Mouse (Mus musculus) kidney, postnatal 0 days (tissue): Measurements from ENCODE around the gene Aco2. TPM values are rescaled to one million over a fixed set of nuclear protein-coding genes. Genes with fewer than 3 reads are reported as not detected.

ENCODE experiments used
- ATAC-seq: fragments of 200-750 bp; cut with Nextera tagmentation; replicated peaks from 2 replicates; pipeline ENCODE4 v1.8.0; 2017; ENCODE audit warnings: low read depth, moderate number of reproducible peaks, moderate TSS enrichment, moderate library complexity; ENCODE audit not compliant: low FRiP score
- DNase-seq: peaks from one replicate; pipeline ENCODE4 v3.0.0-alpha.2; 2016; ENCODE audit warnings: low spot score
- H3K27ac ChIP-seq: fragments of 300-500 bp; sonication (generic); 2 replicates; pipeline ENCODE4 v1.5.1; 2014; ENCODE audit warnings: mild to moderate bottlenecking
- H3K27me3 ChIP-seq: fragments of 300-500 bp; sonication (generic); 2 replicates; pipeline ENCODE4 v1.6.1; 2014; ENCODE audit warnings: low read length, mixed read lengths; ENCODE audit not compliant: insufficient read depth
- H3K36me3 ChIP-seq: fragments of 300-500 bp; sonication (generic); 2 replicates; pipeline ENCODE4 v1.6.1; 2014; ENCODE audit warnings: low read length, mixed read lengths; ENCODE audit not compliant: insufficient read depth
- H3K4me1 ChIP-seq: fragments of 300-500 bp; sonication (generic); replicated peaks from 2 replicates; pipeline ENCODE4 v1.6.1; 2014; ENCODE audit warnings: antibody characterized with exemption, low read length, mixed read lengths; ENCODE audit not compliant: insufficient read depth
- H3K4me2 ChIP-seq: fragments of 300-500 bp; sonication (generic); 2 replicates; pipeline ENCODE4 v1.6.1; 2014; ENCODE audit warnings: mild to moderate bottlenecking, low read length, moderate library complexity, mixed read lengths
- H3K4me3 ChIP-seq: fragments of 300-500 bp; sonication (generic); replicated peaks from 2 replicates; pipeline ENCODE4 v1.5.1; 2014; ENCODE audit warnings: low read depth, low read length
- H3K9ac ChIP-seq: fragments of 300-500 bp; sonication (generic); 2 replicates; pipeline ENCODE4 v1.6.1; 2014; ENCODE audit warnings: low read depth, low read length
- H3K9me3 ChIP-seq: fragments of 300-500 bp; sonication (generic); replicated peaks from 2 replicates; pipeline ENCODE4 v1.6.1; 2016; ENCODE audit warnings: low read length, inconsistent platforms, mixed read lengths
- CTCF ChIP-seq: IDR thresholded peaks from 2 replicates; pipeline ENCODE4 v1.5.1; 2016; ENCODE audit warnings: antibody characterized with exemption, low read depth, mild to moderate bottlenecking, moderate library complexity
- WGBS: fragments of 180-500 bp; shearing (Covaris S2); extraction: QIAGEN DNeasy Blood & Tissue Kit; methylation state at CpG from one replicate; pipeline ENCODE4 v1.1.7; 2014; 5-methylcytosine and 5-hydroxymethylcytosine counted together
- polyA plus RNA-seq: library from polyadenylated mRNA; unstranded; fragments of >200 nt; fragmentation: Nextera tagmentation; extraction: Ambion mirVana; gene quantifications from 2 replicates; pipeline ENCODE4 v1.2.1, GENCODE M21; 2015

The Aco2 gene
- polyA plus RNA-seq, 1 experiment from 2014 or later, result 263 TPM

DNA sequence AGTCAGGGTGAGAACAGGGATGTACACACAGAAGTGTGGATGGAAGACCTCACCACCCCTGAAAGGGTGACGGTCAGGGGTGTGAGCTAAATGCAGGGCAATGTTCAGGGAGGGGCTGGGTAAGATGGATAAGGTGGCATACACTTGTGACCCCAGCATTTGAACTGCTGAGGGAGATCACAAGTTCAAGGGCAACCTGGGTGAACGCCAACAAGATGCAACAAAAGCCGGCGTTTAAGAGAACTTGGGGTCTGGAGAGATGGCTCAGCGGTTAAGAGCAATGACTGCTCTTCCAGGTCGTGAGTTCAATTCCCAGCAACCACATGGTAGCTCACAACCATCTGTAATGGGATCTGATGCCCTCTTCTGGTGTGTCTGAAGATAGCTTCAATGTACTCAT lies 82.6 kb downstream of the Aco2 start:
- H3K9me3 ChIP-seq, result no peaks in the 10 kb centered on the region
- H3K27ac ChIP-seq, result no peak overlapping the region
- DNase-seq (no peak), ATAC-seq (no peak)
- no peak overlapping the region for H3K4me2 ChIP-seq
- WGBS, result 88% methylated on average over 6 of the region's 6 CpGs
- H3K4me1 ChIP-seq, result no peaks in the 10 kb centered on the region
- H3K36me3 ChIP-seq, result peaks cover 19% of the 10 kb centered on the region; the same call in 1 of the 2 replicates
- no peak overlapping the region for H3K9ac ChIP-seq
- no peak overlapping the region for H3K4me3 ChIP-seq
- H3K27me3 ChIP-seq, result no peaks in the 10 kb centered on the region
- no peak for TF ChIP-seq CTCF

DNA sequence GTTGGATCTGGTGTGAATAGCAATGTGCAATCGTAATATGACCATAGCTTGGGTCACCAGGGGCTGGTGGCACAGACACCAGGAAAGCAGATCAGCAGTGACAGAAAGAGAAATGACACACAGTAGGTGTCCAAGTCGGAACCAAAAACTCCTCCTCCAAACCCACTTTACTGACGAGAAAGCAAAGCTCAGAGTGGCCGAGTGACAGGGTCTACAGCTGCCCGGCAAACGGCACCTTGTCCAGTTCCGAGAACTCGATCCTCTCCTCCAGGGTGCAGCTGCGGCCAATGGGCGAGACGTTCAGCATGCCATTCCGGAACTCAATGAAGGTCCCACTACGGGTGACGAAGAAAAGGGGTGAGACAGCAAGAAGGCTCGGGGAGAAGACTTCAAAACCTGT lies 83.3 kb downstream of the Aco2 start:
- ATAC-seq, result no peak
- H3K9me3 ChIP-seq, result no peaks in the 10 kb centered on the region
- H3K4me2 ChIP-seq, result no peak overlapping the region
- no peak for TF ChIP-seq CTCF
- no peaks in the 10 kb centered on the region; the same call in 1 of the 2 replicates for H3K4me1 ChIP-seq
- 86% methylated on average over 15 of the region's 15 CpGs for WGBS
- H3K9ac ChIP-seq, result no peak overlapping the region
- H3K4me3 ChIP-seq, result no peak overlapping the region
- no peak for DNase-seq
- peaks cover 19% of the 10 kb centered on the region; the same call in 1 of the 2 replicates for H3K36me3 ChIP-seq
- no peak overlapping the region for H3K27ac ChIP-seq
- H3K27me3 ChIP-seq, result no peaks in the 10 kb centered on the region

GRCm38 (mm10) chr15:81956457-81956856 lies 84.3 kb downstream of the Aco2 start:
- no peak for ATAC-seq
- TF ChIP-seq CTCF, result peak; percentile 93
- no peak overlapping the region for H3K4me3 ChIP-seq

GRCm38 (mm10) chr15:81957598-81957997 lies 85.5 kb downstream of the Aco2 start:
- Histone ChIP-seq H3K36me3 (peaks cover 12% of the 10 kb centered on the region; the same call in 1 of the 2 replicates), H3K4me3 (no peak overlapping the region), H3K4me2 (no peak overlapping the region), H3K4me1 (no peaks in the 10 kb centered on the region; the same call in 1 of the 2 replicates), H3K9me3 (no peaks in the 10 kb centered on the region), H3K9ac (no peak overlapping the region), H3K27me3 (no peaks in the 10 kb centered on the region), H3K27ac (no peak overlapping the region)
- no peak for TF ChIP-seq CTCF
- WGBS, result 86% methylated on average over 11 of the region's 11 CpGs
- no peak for ATAC-seq
- DNase-seq, result no peak

More at GRCm38 (mm10) chr15:81956457-81956856, 84.3 kb downstream of the Aco2 start:
- H3K9me3 ChIP-seq, result no peaks in the 10 kb centered on the region
- H3K4me1 ChIP-seq, result no peaks in the 10 kb centered on the region; the same call in 1 of the 2 replicates
- peaks cover 19% of the 10 kb centered on the region; the same call in 1 of the 2 replicates for H3K36me3 ChIP-seq
- H3K27me3 ChIP-seq, result no peaks in the 10 kb centered on the region
- DNase-seq, result peak; percentile 65
- WGBS, result 66% methylated on average over 8 of the region's 8 CpGs
- no peak overlapping the region for H3K27ac ChIP-seq
- H3K9ac ChIP-seq, result no peak overlapping the region
- no peak overlapping the region for H3K4me2 ChIP-seq

- ATAC-seq, result no peak
- WGBS, result 77% methylated on average over 3 of the region's 3 CpGs
- no peaks in the 10 kb centered on the region for H3K27me3 ChIP-seq
Observed at GRCm38 (mm10) chr15:81958906-81959305, 86.8 kb downstream of the Aco2 start.

DNA sequence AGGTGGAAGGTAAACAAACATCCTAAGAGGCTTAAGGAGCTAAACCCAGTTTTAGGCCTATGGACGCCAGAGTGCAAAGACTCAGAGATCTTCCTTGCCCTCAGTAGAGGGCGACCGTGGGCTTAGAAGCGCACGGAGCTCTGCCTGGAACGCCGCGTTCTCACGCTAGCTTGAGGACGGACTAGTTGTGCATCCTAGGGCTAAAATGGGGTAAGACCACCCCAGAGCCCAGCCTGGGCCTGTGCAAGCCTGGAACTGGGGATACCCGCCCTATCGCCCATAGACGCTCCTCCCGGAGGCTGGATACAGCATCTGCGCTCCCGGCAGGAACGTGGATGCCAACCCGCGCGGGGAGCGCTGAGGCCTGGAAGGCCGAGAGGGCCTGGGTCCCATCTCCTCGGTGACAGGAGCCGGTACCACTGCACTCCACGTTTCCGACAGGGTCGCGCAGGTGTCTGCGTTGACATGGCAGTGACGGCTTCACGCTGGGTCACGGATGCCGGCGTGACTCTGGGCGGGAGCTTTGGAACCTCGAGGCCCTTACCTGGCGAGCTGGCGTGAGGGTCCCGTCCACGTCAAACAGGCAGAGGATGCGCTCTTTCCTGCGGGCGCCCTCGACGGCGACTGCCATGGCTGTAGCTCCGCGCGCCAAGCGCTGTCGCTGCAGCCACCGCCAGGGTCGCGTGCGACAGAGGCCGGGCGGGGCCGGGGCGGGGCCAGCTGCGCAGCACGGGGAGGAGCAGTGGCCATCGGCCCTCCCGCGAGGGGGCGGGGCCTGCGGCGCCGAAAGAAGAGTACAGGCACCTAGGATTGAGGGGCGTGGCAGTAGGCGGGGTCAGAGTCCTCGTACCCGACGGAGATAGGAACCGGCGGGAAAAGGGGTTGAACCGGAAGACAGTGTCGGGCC lies 88.3 kb downstream of the Aco2 start, which contains the start of gene Pmm1:
Gene Pmm1, minus strand, starts transcription at position 760 of the 907 bp plus-strand sequence.
- TF ChIP-seq CTCF, result peak; percentile 73
- H3K36me3 ChIP-seq, result peaks cover 3% of the 10 kb centered on the region; the same call in 1 of the 2 replicates
- DNase-seq, result peak; percentile 99
- H3K4me2 ChIP-seq, result peak within 1 kb of the TSS; percentile 79
- no peaks in the 10 kb centered on the region; the same call in 1 of the 2 replicates for H3K4me1 ChIP-seq
- no peaks in the 10 kb centered on the region for H3K27me3 ChIP-seq
- ATAC-seq, result peak; percentile 98
- WGBS, result under 1% methylated on average over 77 of the region's 77 CpGs
- H3K4me3 ChIP-seq, result peak within 1 kb of the TSS; percentile 64
- no peaks in the 10 kb centered on the region for H3K9me3 ChIP-seq
- peak within 1 kb of the TSS; percentile 61 for H3K9ac ChIP-seq
- peak within 1 kb of the TSS; percentile 82 for H3K27ac ChIP-seq

More at GRCm38 (mm10) chr15:81958906-81959305, 86.8 kb downstream of the Aco2 start:
- Histone ChIP-seq H3K4me1 (no peaks in the 10 kb centered on the region; the same call in 1 of the 2 replicates), H3K36me3 (peaks cover 10% of the 10 kb centered on the region; the same call in 1 of the 2 replicates), H3K27ac (no peak overlapping the region), H3K4me2 (no peak overlapping the region), H3K4me3 (no peak overlapping the region), H3K9ac (no peak overlapping the region), H3K9me3 (no peaks in the 10 kb centered on the region)
- no peak for DNase-seq
- TF ChIP-seq CTCF, result no peak
